Mouse (Mus musculus) embryonic facial prominence, embryonic 14.5 days (tissue): ENCODE results near the gene Cmtm1. TPM values are rescaled to one million over a fixed set of nuclear protein-coding genes. Genes with fewer than 3 reads are reported as not detected.

Source experiments
- ATAC-seq: fragments of 200-750 bp; cut with Nextera tagmentation; 2 replicates; pipeline ENCODE4 v1.8.0; 2017; ENCODE audit warnings: low read depth, moderate number of reproducible peaks, moderate TSS enrichment
- DNase-seq: peaks from one replicate; pipeline ENCODE4 v3.0.0-alpha.2; 2015; ENCODE audit warnings: low spot score
- H3K27ac ChIP-seq: fragments of 300-500 bp; sonication (generic); replicated peaks from 2 replicates; pipeline ENCODE4 v1.5.1; 2014; ENCODE audit warnings: low read depth, mild to moderate bottlenecking, low read length, moderate library complexity
- H3K27me3 ChIP-seq: fragments of 300-500 bp; sonication (generic); replicated peaks from 2 replicates; pipeline ENCODE4 v1.6.1; 2014; ENCODE audit warnings: low read length; ENCODE audit not compliant: control insufficient read depth, insufficient read depth
- H3K36me3 ChIP-seq: fragments of 300-500 bp; sonication (generic); 2 replicates; pipeline ENCODE4 v1.6.1; 2014; ENCODE audit warnings: low read length, mixed read lengths; ENCODE audit not compliant: control insufficient read depth, insufficient read depth
- H3K4me1 ChIP-seq: fragments of 300-500 bp; sonication (generic); 2 replicates; pipeline ENCODE4 v1.6.1; 2014; ENCODE audit warnings: antibody characterized with exemption, low read length; ENCODE audit not compliant: control insufficient read depth, insufficient read depth
- H3K4me2 ChIP-seq: fragments of 300-500 bp; sonication (generic); 2 replicates; pipeline ENCODE4 v1.6.1; 2014; ENCODE audit warnings: low read depth, mild to moderate bottlenecking, low read length, moderate library complexity, mixed read lengths
- H3K4me3 ChIP-seq: fragments of 300-500 bp; sonication (generic); 2 replicates; pipeline ENCODE4 v1.5.1; 2014; ENCODE audit warnings: low read depth, mild to moderate bottlenecking, low read length
- H3K9ac ChIP-seq: fragments of 300-500 bp; sonication (generic); 2 replicates; pipeline ENCODE4 v1.6.1; 2014; ENCODE audit warnings: low read depth, mild to moderate bottlenecking, low read length, moderate library complexity, mixed read lengths
- H3K9me3 ChIP-seq: fragments of 300-500 bp; sonication (generic); 2 replicates; pipeline ENCODE4 v1.6.1; 2016; ENCODE audit warnings: low read length; ENCODE audit not compliant: control insufficient read depth
- WGBS: fragments of 180-500 bp; shearing (Covaris S2); extraction: QIAGEN DNeasy Blood & Tissue Kit; methylation state at CpG from one replicate; pipeline ENCODE4 v1.1.7; 2014; 5-methylcytosine and 5-hydroxymethylcytosine counted together
- polyA plus RNA-seq: library from polyadenylated mRNA; unstranded; fragments of >200 nt; fragmentation: Nextera tagmentation; extraction: Ambion mirVana; gene quantifications from 2 replicates; pipeline ENCODE4 v1.2.1, GENCODE M21; 2014

Cmtm1 gene
- polyA plus RNA-seq, 1 experiment from 2014 or later: not detected

DNA sequence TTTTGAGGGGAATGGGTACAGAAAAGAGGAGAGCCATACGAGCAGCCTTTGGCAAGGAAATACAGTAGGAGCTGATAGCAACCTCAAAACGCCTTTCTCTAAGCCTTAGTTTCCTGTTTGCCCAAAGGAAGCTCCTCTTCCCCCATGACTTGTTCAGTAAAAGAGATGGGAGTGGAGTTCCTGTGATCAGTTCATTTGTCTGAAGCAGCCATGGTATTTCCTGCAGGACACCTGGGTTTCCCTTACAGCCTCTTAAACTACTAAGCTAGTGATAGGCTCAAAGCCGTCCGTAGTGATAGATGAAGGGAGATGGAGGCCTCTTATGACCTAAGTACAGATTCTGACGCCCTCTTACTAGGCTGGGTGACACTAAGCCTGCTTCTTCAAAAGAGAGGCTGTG lies 32.5 kb upstream of the Cmtm1 start:
- no peak overlapping the region for H3K4me2 ChIP-seq
- DNase-seq: no peak
- H3K9me3 ChIP-seq: no peaks in the 10 kb centered on the region
- peaks cover 11% of the 10 kb centered on the region; the same call in 1 of the 2 replicates for H3K4me1 ChIP-seq
- no peak overlapping the region for H3K9ac ChIP-seq
- peaks cover 25% of the 10 kb centered on the region for H3K36me3 ChIP-seq
- no peak overlapping the region for H3K27ac ChIP-seq
- H3K4me3 ChIP-seq: no peak overlapping the region
- WGBS: 79% methylated on average over 5 of the region's 5 CpGs
- no peaks in the 10 kb centered on the region for H3K27me3 ChIP-seq
- ATAC-seq: no peak

DNA sequence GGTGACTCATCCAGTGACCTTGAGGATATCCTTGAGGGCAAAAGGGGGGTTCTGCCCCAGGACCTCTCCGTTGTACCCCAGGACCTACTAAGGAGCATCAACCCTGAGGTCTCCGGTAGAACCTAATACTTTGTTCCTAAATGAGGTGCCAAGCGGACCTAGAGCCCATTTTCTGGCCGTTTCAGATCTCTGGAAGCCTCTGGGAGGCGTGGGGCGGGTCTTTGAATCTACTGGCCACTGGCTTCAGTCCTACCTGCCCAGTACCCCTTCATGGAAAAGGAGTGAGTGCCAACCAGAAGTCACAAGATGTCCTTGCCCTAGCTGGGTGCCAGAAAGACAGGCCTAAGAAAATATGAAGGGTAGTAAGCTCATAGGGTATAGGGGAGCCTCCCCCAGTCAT lies 31.7 kb upstream of the Cmtm1 start:
- peak overlapping the region; percentile 65 for H3K4me3 ChIP-seq
- no peaks in the 10 kb centered on the region for H3K27me3 ChIP-seq
- H3K9me3 ChIP-seq: no peaks in the 10 kb centered on the region
- no peak for ATAC-seq
- peaks cover 18% of the 10 kb centered on the region for H3K36me3 ChIP-seq
- H3K4me1 ChIP-seq: peaks cover 11% of the 10 kb centered on the region; the same call in 1 of the 2 replicates
- WGBS: 33% methylated on average over 6 of the region's 6 CpGs
- DNase-seq: no peak
- peak overlapping the region; percentile 93; the same call in 1 of the 2 replicates for H3K9ac ChIP-seq
- peak overlapping the region; percentile 84 for H3K4me2 ChIP-seq
- H3K27ac ChIP-seq: peak overlapping the region; percentile 89

DNA sequence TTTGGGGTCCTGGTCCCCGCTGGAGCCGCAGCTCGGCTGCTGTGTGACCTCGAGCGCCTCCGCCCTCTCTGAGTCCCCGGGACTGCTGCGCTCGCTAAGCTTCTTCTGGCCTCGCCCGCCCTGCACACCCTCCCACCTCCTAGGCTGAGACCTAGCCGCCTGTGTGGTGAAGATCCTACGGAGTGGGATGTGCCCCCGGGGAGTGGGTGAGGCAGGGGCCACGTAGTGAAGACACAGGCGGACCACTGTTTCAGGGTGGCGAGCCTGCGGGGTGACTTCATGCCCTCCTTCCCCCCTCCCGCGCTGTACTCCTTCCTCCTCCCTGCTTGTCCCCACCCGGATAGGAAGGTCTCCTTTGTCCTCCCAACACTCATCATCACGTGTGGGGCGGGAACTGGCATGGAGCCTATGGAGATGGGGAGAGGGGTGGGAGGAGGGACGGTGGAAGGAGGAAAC lies 31.2 kb upstream of the Cmtm1 start:
- H3K4me3 ChIP-seq: peak overlapping the region; percentile 65
- DNase-seq: peak; percentile 93
- no peaks in the 10 kb centered on the region for H3K9me3 ChIP-seq
- H3K36me3 ChIP-seq: peaks cover 14% of the 10 kb centered on the region; the same call in 1 of the 2 replicates
- ATAC-seq: peak; percentile 69
- peak overlapping the region; percentile 84 for H3K4me2 ChIP-seq
- peak overlapping the region; percentile 93 for H3K9ac ChIP-seq
- WGBS: under 1% methylated on average over 16 of the region's 24 CpGs
- peak overlapping the region; percentile 89 for H3K27ac ChIP-seq
- no peaks in the 10 kb centered on the region for H3K27me3 ChIP-seq
- peaks cover 11% of the 10 kb centered on the region; the same call in 1 of the 2 replicates for H3K4me1 ChIP-seq

DNA sequence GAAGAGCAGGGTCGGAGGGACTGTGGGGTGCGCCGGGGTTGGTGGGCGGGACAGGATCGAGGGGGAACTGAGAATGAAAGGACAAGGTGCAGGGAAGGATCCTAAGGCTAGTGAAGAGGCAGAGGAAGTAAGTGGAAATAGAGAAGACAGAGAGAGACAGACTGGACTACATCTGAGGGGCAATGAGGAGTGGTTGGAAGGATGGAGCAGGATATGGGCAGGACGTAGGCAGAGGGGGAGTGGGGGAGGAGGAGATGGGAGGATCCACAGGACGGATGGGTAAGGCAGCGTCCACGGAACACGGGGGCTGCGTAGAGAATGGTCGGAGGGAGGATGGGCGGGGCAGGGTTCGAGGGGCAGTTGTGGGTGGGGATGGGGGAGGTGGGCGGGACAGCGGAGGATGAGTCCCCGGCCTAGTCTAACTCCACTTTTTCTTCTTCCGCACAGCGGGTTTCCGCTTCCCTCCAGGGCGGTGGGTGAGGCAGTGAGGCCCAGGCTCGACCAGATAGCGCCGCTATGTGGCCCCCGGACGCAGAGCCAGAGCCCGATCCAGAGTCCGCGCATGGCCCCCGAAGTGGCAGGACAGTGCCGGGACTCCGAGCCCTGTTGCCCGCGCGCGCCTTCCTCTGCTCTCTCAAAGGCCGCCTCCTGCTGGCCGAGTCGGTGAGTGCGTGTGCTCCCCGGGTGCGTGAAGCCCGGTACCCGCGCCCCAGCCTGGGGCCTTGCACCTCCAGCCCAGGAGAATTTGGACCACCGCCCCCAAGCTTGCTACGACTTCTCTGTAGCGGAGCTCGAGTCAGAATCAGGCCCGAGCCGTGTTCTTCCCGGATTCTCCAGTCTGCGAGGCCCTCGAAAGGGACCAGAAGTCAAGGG lies 30.5 kb upstream of the Cmtm1 start:
- Histone ChIP-seq H3K4me3 (peak overlapping the region; percentile 65), H3K36me3 (peaks cover 13% of the 10 kb centered on the region; the same call in 1 of the 2 replicates), H3K4me2 (peak overlapping the region; percentile 84), H3K9ac (peak overlapping the region; percentile 93), H3K27me3 (no peaks in the 10 kb centered on the region), H3K9me3 (no peaks in the 10 kb centered on the region), H3K27ac (peak overlapping the region; percentile 89), H3K4me1 (peaks cover 11% of the 10 kb centered on the region; the same call in 1 of the 2 replicates)
- DNase-seq (peak; percentile 94), ATAC-seq (peak; percentile 83)
- under 1% methylated on average over 43 of the region's 54 CpGs for WGBS

DNA sequence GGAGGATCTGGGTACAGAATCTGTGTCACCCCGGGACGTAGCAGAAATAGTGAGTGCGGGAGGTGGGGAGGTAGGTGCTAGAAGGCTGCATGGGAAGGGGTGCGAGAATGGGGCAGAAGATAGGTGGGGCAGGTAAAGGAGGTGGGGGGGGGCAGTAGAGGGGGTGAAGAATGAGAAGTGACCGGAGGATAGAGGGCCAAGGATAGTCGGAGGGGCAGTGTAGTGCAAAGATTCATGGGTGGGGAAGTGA lies 30.0 kb upstream of the Cmtm1 start:
- peaks cover 11% of the 10 kb centered on the region; the same call in 1 of the 2 replicates for H3K4me1 ChIP-seq
- H3K9ac ChIP-seq: peak overlapping the region; percentile 93
- ATAC-seq: no peak; the same call in 1 of the 2 replicates
- 0 out of 2 replicates have a peak, but pooled peaks cover 8% of the 10 kb centered on the region for H3K36me3 ChIP-seq
- peak overlapping the region; percentile 84 for H3K4me2 ChIP-seq
- DNase-seq: no peak
- peak overlapping the region; percentile 89 for H3K27ac ChIP-seq
- no peaks in the 10 kb centered on the region for H3K27me3 ChIP-seq
- no peaks in the 10 kb centered on the region for H3K9me3 ChIP-seq
- peak overlapping the region; percentile 65 for H3K4me3 ChIP-seq
- WGBS: 5% methylated on average over 6 of the region's 6 CpGs

DNA sequence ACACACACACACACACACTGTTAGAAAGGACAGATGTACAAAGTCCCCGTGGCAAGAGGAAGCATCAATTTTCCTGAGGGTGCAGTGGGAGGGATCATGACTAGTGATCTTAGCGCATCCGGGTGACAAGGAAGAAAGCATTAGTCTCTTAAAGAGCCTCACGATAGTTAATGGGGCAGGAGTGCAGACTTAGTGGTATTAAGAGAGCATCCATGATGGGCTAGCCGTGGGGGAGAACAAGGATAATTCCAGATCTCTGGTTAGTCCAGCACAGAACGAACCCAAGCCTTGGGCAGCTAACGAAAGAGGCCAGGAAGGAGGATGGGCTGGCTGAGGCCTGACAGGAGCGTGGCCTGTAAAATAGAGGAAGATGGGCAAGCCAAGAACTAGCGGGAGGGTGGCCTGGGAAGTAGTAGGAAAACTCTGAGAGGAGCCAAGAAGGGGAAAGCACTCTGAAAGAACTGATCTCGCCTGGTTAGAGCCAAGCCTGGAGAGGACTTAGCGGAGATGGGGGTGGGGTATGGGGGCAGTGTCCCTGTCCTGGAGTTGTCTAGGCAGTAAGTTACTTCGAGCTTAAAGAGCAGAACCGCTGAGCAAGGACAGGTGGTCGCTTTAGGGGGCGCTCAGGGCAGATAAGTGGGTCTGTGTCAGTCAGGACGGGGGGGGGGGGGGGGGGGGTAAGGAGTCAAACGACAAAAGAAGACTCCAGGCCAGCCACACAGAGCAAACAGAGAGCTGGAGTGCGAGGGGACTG lies 29.5 kb upstream of the Cmtm1 start, which contains the start of gene Cmtm3:
Cmtm3 (plus strand) TSS at position 182 of the 754 bp plus-strand sequence.
- Histone ChIP-seq H3K27ac (peak within 1 kb of the TSS; percentile 89), H3K4me1 (peaks cover 11% of the 10 kb centered on the region; the same call in 1 of the 2 replicates)

DNA sequence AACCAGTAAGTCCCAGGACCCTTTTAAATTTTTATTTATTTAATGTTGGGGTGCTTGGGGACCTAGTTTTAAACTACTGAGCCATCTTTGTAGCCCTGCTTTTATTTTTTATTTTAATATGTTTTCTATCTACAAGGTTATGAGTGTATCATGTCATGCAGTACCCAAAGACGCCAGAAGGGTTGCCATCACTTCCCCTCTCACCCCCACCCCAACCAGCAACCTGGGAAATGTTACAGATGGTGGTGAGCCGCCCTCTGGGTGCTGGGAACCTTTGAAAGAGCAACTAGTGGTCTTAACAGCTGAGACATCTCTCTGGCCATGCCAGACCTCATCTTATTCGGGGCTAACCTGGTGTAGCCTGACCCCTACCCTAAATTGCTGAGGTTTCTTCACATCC lies 27.9 kb upstream of the Cmtm1 start:
- ATAC-seq: no peak
- Histone ChIP-seq H3K4me1 (peaks cover 11% of the 10 kb centered on the region; the same call in 1 of the 2 replicates), H3K27me3 (no peaks in the 10 kb centered on the region), H3K4me2 (no peak overlapping the region), H3K9ac (no peak overlapping the region), H3K9me3 (no peaks in the 10 kb centered on the region), H3K4me3 (no peak overlapping the region), H3K36me3 (no peaks in the 10 kb centered on the region), H3K27ac (no peak overlapping the region)
- 52% methylated on average over 3 of the region's 3 CpGs for WGBS
- no peak for DNase-seq

More for the DNA sequence above, 29.5 kb upstream of the Cmtm1 start, which contains the start of gene Cmtm3:
- H3K4me2 ChIP-seq: peak within 1 kb of the TSS; percentile 84
- H3K27me3 ChIP-seq: no peaks in the 10 kb centered on the region
- H3K9ac ChIP-seq: peak within 1 kb of the TSS; percentile 93
- no peak for ATAC-seq
- H3K4me3 ChIP-seq: peak within 1 kb of the TSS; percentile 65
- H3K9me3 ChIP-seq: no peaks in the 10 kb centered on the region
- DNase-seq: peak; percentile 48
- H3K36me3 ChIP-seq: 0 out of 2 replicates have a peak, but pooled peaks cover 3% of the 10 kb centered on the region
- WGBS: 17% methylated on average over 17 of the region's 18 CpGs

DNA sequence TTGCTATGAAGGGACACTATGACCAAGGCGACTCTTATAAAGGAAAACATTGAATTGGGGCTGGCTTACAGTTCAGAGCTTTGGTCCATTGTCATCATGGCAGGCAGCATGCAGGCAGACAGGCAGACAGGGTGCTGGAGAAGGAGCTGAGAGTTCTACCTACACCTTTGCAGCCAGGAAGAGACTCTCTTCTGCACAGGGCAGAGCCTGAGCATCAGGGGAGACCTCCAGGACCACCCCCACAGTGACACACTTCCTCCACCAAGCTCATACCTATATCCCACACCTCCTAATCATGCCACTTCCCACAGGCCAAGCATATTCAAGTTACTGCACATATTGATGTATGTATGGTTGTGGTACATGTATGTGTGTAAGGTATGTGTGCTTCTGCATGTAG lies 26.9 kb upstream of the Cmtm1 start:
- H3K27me3 ChIP-seq: no peaks in the 10 kb centered on the region
- no peak overlapping the region for H3K4me2 ChIP-seq
- no peak overlapping the region for H3K27ac ChIP-seq
- H3K9me3 ChIP-seq: no peaks in the 10 kb centered on the region
- peaks cover 10% of the 10 kb centered on the region; the same call in 1 of the 2 replicates for H3K4me1 ChIP-seq
- no peak for ATAC-seq
- no peak for DNase-seq
- no peak overlapping the region for H3K4me3 ChIP-seq
- WGBS: 91% methylated on average over 1 of the region's 1 CpGs
- no peaks in the 10 kb centered on the region for H3K36me3 ChIP-seq
- H3K9ac ChIP-seq: no peak overlapping the region
